Mouse (Mus musculus) v-Abl transformed pro-B cells (cell line): ENCODE data around the gene Drd2.

Source experiments
- in situ Hi-C, 2 experiments: fragments of 400-800 bp; cut with MboI; formaldehyde crosslinking; loops; one replicate each; pipeline ENCODE4 v1.15.1; 2025; ENCODE audit not compliant: unreplicated experiment in 2 of 2

Drd2 gene

GRCm38 (mm10) chr9:49340136-49341043, at the start of gene Drd2:
Drd2 (plus strand) TSS chr9:49340627.
- in situ Hi-C loops: no loop called here

- in situ Hi-C loops: no loop called here
Measured at GRCm38 (mm10) chr9:49295101-49295500, 45.3 kb upstream of the Drd2 start.

DNA sequence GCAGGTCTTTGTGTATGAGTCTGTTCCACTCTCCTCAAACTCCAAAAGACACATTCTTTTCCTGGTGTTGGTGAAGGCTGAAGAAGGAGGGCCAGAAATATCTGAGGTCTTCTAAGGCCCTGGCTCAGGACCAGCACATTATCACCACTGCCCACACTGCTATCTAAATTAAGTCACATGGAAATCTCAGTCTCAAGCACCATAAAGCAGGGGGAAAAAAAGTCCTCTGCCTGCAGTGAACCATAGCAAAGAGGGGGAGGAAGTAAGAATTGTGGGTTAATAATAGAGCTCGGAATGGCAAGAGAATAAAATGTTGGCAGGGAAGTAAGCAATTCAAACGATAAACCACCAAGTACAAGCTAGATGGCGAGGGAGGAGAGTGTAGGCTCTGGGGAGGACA, 32.9 kb upstream of the Drd2 start:
- in situ Hi-C loops: no loop called here

DNA sequence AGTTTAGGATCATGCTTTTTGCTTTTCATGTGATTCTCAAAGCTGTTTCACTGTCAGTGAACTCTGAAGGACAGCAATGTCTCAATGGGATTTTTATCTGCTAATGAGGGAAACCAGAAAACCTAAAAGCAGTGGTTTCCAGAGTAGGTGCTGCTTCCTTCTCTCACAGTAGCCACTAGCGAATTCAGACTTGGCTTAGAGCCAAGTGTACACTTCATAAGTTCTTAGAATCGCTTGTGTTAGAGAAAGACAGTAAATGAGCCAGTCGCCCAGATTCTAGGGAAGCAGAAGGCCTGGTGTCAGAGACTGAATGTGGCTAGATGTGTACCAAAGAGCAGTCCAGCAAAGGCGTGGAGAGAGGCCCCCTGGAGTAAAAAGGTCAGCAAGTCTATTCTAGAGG, 29.6 kb upstream of the Drd2 start:
- in situ Hi-C loops: no loop called here

GRCm38 (mm10) chr9:49318638-49319037, 21.8 kb upstream of the Drd2 start:
- in situ Hi-C loops: no loop called here

GRCm38 (mm10) chr9:49341044-49341365, 578 bp downstream of the Drd2 start:
- in situ Hi-C loops: no loop called here

DNA sequence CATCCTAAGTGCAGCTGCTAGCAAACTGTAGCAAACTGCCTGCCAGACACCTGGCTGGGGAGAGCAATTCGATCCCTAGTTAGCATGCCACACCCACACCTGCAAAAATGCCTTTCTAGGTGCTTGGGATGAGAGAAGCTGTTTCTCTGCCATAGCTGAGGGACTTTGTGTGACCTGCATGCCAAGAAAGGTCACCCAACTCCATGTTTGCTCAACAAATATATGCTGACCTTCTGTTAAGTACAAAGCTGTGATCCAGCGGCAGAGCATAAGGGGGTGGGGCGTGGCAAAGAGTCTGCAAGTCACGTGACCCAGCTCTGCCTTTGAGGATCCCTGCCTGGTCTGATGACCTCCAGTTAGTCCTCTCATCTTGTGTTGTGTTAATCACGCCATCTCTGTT, 25.3 kb downstream of the Drd2 start:
- in situ Hi-C loops: no loop called here

DNA sequence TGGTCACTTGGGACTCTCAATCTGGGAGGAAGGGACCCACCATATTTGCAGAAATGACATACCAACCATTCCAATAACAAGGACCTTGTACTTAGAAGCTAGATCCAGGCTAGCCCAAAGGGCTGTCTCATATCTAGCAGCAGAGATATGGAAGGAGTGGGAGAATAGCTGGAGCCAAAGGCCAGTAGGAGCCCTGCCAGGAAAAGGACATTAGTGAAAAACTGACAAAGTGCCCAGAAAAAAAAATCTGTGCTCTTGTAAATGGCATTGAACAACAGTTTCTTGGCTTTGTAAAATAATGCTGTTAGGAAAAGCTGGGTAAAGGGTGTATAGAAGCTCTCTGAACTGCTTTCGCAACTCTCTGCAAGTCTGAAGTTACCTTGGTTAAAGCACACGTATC, 33.5 kb downstream of the Drd2 start:
- in situ Hi-C loops: no loop called here

DNA sequence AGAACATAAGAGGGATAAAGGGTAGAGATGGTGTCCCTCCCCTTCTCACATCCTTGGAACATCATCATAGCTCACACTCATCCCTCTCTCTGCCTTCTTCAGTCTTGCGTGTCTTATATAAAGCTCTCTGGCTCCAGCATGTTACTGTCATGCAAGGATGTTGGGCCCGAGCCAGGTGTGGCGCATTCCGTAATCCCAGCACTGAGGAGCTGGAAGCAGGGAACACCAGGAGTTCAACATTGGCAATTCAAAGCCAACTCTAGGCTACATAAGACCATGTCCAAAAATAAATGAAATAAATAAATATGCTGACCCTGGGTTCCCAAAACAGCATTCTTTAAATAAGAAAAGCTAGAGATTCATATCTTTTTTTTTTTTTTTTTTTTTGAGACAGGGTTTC, 39.5 kb downstream of the Drd2 start:
- in situ Hi-C loops: no loop called here

- in situ Hi-C loops: no loop called here
Measured at GRCm38 (mm10) chr9:49384041-49384440, 43.6 kb downstream of the Drd2 start.

DNA sequence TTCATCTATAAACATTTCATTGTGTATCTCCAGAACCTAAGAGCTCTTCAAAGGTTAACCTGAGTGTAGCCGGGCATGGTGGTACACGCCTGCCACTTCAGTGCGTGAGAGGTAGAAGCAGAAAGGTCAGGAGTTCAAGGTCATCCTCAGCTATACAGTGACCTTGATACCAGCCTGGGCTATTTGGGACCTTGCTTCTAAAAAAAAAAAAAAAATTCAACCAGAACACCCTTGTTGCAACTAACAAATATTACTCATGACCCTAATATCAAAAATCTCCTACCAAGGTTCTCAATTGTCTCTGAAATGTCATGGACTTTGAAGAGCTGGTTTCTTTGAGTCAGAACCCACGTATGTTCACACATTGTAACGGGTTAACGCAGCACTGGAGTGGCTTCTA, 44.4 kb downstream of the Drd2 start:
- in situ Hi-C loops: no loop called here

DNA sequence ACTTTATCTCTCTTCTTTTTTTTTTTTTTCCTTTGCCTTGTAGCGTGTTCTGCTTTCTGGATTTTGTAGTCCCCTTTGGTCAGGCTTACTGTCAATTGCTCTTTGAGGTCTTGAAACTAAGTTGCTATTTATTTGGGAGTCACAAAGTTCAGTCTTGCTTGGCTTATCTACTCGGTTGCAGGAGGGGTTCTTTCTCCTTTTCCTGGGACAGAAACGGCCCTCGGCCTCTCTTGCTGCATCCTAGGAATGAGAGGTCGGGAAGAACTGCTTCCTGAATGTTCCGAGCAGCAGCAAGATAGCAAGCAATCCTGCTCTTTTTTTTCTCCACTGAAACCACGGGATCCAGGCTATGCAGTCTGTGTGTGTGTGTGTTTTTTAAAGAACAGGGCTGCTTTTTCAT, 44.9 kb downstream of the Drd2 start:
- in situ Hi-C loops: no loop called here

DNA sequence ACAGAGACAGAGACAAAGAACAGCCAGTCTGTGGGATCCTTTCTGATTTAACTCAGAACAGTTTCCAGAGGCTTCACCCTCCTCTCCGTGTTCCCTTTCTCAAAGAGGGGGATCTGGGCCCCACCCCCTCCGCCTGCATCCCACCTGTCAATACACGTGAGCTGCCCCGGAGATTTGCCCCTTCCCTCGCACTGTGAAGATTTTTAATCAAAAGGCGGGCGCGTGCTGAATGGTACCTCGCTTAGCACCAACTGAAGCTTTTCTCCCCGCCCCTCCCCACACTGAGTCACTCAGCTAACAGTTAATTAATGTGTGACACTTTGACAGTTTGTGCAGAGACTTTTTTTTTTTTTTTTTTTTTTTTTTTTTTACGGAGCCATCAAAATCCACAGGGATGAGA, 45.7 kb downstream of the Drd2 start:
- in situ Hi-C loops: no loop called here

GRCm38 (mm10) chr9:49392242-49392641, 51.8 kb downstream of the Drd2 start:
- in situ Hi-C loops: no loop called here

DNA sequence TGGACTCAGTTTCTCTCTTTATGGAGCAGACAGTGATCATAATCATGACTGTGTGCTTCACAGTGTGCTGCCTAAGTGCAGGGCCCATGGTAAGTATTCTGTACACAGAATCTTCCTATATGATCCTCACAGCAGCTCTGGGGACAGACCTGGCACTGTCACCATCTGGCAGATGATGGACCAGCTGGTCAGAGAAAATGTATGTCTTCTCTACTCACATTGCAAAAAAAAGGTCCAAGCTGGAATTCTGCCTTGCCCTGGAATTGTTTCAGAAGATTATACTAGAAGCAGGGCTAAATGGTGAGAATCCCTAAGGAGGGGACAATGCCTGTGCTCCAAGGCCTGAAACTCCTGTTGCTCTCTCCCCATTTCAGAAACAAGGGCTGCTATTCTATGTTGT, 55.6 kb downstream of the Drd2 start:
- in situ Hi-C loops: no loop called here

DNA sequence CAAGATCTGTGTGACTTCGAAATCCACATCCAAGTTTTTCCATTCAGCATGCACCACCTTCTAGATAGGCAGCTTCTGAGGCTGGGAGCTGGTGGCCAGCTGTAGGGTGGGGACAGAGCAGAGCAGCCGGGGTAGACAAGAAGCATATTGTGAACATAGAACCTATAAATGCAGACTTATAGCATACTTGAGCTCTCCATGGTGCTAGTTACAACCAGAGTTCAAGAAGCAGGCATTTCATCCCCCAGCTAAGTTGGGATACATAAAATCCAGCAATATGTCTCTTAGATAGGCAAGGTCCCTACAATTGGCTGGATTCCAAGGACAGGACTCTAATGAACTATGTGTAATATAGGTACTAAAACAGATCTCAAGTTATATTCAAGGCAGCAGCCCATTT, 63.3 kb downstream of the Drd2 start:
- in situ Hi-C loops: no loop called here

DNA sequence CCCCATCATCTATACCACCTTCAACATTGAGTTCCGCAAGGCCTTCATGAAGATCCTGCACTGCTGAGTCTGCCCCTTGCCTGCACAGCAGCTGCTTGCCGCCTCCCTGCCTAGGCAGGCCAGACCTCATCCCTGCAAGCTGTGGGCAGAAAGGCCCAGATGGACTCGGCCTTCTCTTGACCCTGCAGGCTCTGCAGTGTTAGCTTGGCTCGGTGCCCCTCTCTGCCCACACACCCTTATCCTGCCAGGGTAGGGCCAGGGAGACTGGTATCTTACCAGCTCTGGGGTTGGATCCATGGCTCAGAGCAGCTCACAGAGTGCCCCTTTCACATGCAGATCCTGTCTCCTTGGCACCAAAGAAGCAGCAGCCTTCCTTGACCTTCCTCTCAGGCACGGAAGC, 66.6 kb downstream of the Drd2 start:
- in situ Hi-C loops: no loop called here

GRCm38 (mm10) chr9:49410621-49411020, 70.2 kb downstream of the Drd2 start:
- in situ Hi-C loops: no loop called here

GRCm38 (mm10) chr9:49423866-49424265, 83.4 kb downstream of the Drd2 start:
- in situ Hi-C loops: no loop called here

DNA sequence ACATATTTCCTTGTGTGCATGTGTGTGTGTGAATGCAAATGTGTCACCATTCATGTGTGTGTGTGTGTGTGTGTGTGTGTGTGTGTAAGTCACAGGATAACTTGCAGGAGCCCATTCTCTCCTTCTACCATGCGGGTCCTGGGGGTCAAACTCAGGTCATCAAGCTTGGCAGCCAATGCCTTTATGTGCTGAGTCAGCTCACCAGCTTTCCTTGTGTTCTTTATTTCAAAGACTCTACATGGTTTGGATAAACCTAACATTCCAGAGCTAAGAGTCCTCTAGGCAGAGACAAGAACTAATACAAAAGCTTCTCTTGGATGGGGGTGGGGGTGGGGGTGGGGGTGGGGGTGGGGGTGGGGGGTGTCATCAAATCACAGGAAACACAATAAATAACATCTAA, 85.2 kb downstream of the Drd2 start:
- in situ Hi-C loops: no loop called here

DNA sequence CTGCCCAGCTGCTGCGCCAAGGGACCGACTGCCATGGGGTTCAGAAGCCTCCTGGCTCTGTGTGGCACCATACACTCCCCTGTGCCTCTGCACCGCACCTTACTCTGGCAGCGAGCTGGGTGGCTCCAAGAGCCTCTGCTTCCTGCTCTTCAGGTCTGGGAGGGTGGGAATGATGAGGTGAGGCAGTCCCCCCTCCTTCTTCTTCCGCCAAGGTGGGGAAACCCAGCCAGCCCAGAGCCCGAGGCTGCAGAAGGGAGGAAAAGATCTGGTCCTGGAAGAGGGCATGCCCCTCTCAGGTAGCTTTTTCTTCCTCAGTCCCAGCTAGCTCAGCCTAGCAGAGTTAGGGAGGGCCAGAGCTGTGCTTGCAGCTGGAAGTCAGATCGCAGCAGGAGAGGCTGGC, 86.5 kb downstream of the Drd2 start, which contains the start of gene Ankk1:
TSS of gene Ankk1 (minus strand) at position 101 of the 400 bp plus-strand sequence.
- in situ Hi-C loops: no loop called here

DNA sequence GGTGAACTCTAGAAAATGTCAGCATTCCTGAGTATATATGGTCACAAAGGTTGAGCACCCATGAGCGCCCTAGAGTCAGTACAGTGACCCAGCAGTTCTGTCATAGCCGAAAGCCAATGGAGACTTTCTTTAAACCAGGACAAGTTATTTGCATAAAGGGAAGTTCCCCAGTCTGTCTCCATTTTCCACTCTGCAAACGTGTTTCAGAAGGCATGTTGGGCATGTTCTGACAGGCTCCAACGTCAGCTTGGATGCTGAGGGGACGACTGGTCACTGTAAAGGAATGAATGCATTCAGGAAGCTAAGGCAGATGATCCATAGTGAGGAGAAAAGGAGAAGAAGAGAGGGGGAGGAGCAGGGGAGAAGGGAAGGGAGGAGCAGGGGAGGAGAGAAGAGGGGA, 87.1 kb downstream of the Drd2 start:
- in situ Hi-C loops: no loop called here

DNA sequence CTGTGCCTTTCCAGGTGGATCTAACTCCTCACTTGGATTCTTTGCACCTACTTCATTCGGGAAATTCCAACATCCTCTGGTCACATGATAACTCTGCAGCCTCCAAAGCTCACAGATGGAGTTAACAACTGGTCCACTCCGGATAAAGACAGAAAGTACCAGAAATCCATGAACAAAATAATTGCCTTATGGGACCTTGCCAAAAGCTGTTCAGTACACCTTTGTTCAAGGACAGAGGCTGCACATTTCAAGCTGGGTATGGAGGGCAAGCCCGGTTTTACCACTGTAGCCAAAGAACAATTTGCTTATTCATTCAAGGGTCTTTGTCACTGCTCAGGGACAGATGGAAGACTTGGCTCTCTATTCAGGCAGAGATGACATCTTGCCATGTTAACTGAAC, 102.2 kb downstream of the Drd2 start:
- in situ Hi-C loops: no loop called here
